Mouse (Mus musculus) CH12.LX (cell line): ENCODE data around the gene Gm43738.

Source experiments
- CHD2 ChIP-seq: IDR thresholded peaks from 2 replicates; pipeline ENCODE4 v1.6.1; 2011; ENCODE audit warnings: low read length, improper control_type of control experiment
- CTCF ChIP-seq, 2 experiments: IDR thresholded peaks in 1 of 2; conservative IDR thresholded peaks in 1 of 2; 2 replicates each; pipeline ENCODE4 v1.5.1; 2011 to 2012; ENCODE audit warnings: low read depth in 2 of 2, low read length in 2 of 2, improper control_type of control experiment in 1 of 2, inconsistent platforms in 1 of 2, mild to moderate bottlenecking in 1 of 2, moderate library complexity in 1 of 2
- E2F4 ChIP-seq: IDR thresholded peaks from 2 replicates; pipeline ENCODE4 v1.6.1; 2011; ENCODE audit warnings: low read depth, low read length, improper control_type of control experiment; ENCODE audit not compliant: insufficient replicate concordance
- JUN ChIP-seq: IDR thresholded peaks from 2 replicates; pipeline ENCODE4 v1.6.1; 2011; ENCODE audit warnings: low read depth, mild to moderate bottlenecking, low read length, improper control_type of control experiment, moderate library complexity; ENCODE audit not compliant: insufficient read depth
- NELFE ChIP-seq: IDR thresholded peaks from 2 replicates; pipeline ENCODE4 v1.6.1; 2011; ENCODE audit warnings: low read depth, low read length, improper control_type of control experiment
- PAX5 ChIP-seq: IDR thresholded peaks from 2 replicates; pipeline ENCODE4 v1.6.1; 2012; ENCODE audit warnings: low read length, inconsistent platforms, mixed read lengths
- SMC3 ChIP-seq: IDR thresholded peaks from 2 replicates; pipeline ENCODE4 v1.6.1; 2011; ENCODE audit warnings: low read depth, low read length, improper control_type of control experiment
- USF1 ChIP-seq: IDR thresholded peaks from 2 replicates; pipeline ENCODE4 v1.6.1; 2014; ENCODE audit warnings: low read depth, mild to moderate bottlenecking, inconsistent platforms, low read length, improper control_type of control experiment
- ZNF384 ChIP-seq: IDR thresholded peaks from 2 replicates; pipeline ENCODE4 v1.6.1; 2012; ENCODE audit warnings: low read depth, low read length, improper control_type of control experiment, inconsistent platforms

GRCm38 (mm10) chr3:89091811-89092508, 8.9 kb downstream of the Gm43738 start:
- TF ChIP-seq NELFE, result no peak
- no peak for TF ChIP-seq USF1
- TF ChIP-seq JUN, result no peak
- TF ChIP-seq CTCF (conservative IDR thresholded peaks at IDR 0.05 in 1 of 2, IDR thresholded peaks at IDR 0.05 in 1 of 2; ENCODE audit: low read depth in 2 of 2, low read length in 2 of 2), result no peak
- no peak for TF ChIP-seq E2F4
- no peak for TF ChIP-seq SMC3
- TF ChIP-seq ZNF384, result no peak
- no peak for TF ChIP-seq CHD2
- TF ChIP-seq PAX5, result no peak
